Mouse (Mus musculus): ENCODE measurements around the gene Eml1. TPM values are rescaled to one million over a fixed set of nuclear protein-coding genes. Genes with fewer than 3 reads are reported as not detected.

Eml1 gene
- total RNA-seq, 2 experiments from 2014 or later: not detected

- ATAC-seq (replicated peaks; ENCODE audit: low FRiP score, poor library complexity, severe bottlenecking): no peak
These were observed 39.9 kb downstream of the Eml1 start for GRCm38 (mm10) chr12:108410416-108411208.

- ATAC-seq (replicated peaks; ENCODE audit: low FRiP score, poor library complexity, severe bottlenecking): no peak
These were observed 44.2 kb downstream of the Eml1 start for GRCm38 (mm10) chr12:108414932-108415331.

- no peak for ATAC-seq (replicated peaks; ENCODE audit: low FRiP score, poor library complexity, severe bottlenecking)
These were observed 48.8 kb downstream of the Eml1 start for GRCm38 (mm10) chr12:108419570-108419969.

GRCm38 (mm10) chr12:108421477-108421876 lies 50.7 kb downstream of the Eml1 start:
- ATAC-seq (replicated peaks; ENCODE audit: low FRiP score, poor library complexity, severe bottlenecking): no peak

- ATAC-seq (replicated peaks; ENCODE audit: low FRiP score, poor library complexity, severe bottlenecking): no peak
These were observed 51.7 kb downstream of the Eml1 start for GRCm38 (mm10) chr12:108422495-108422857.

- no peak for ATAC-seq (replicated peaks; ENCODE audit: low FRiP score, poor library complexity, severe bottlenecking)
These were observed 52.3 kb downstream of the Eml1 start for GRCm38 (mm10) chr12:108422858-108423631.

- no peak for ATAC-seq (replicated peaks; ENCODE audit: low FRiP score, poor library complexity, severe bottlenecking)
These were observed 60.2 kb downstream of the Eml1 start for GRCm38 (mm10) chr12:108430964-108431363.

GRCm38 (mm10) chr12:108431714-108432113 lies 61.0 kb downstream of the Eml1 start:
- no peak for ATAC-seq (replicated peaks; ENCODE audit: low FRiP score, poor library complexity, severe bottlenecking)

GRCm38 (mm10) chr12:108432578-108432977 lies 61.8 kb downstream of the Eml1 start:
- no peak for ATAC-seq (replicated peaks; ENCODE audit: low FRiP score, poor library complexity, severe bottlenecking)

- no peak for ATAC-seq (replicated peaks; ENCODE audit: low FRiP score, poor library complexity, severe bottlenecking)
These were observed 62.3 kb downstream of the Eml1 start for GRCm38 (mm10) chr12:108433030-108433429.

- ATAC-seq (replicated peaks; ENCODE audit: low FRiP score, poor library complexity, severe bottlenecking): no peak
These were observed 62.7 kb downstream of the Eml1 start for GRCm38 (mm10) chr12:108433498-108433897.

GRCm38 (mm10) chr12:108435444-108436015 lies 64.8 kb downstream of the Eml1 start:
- ATAC-seq (replicated peaks; ENCODE audit: low FRiP score, poor library complexity, severe bottlenecking): no peak

- ATAC-seq (replicated peaks; ENCODE audit: low FRiP score, poor library complexity, severe bottlenecking): no peak
These were observed 65.5 kb downstream of the Eml1 start for GRCm38 (mm10) chr12:108436029-108436923.

GRCm38 (mm10) chr12:108437446-108437845 lies 66.7 kb downstream of the Eml1 start:
- no peak for ATAC-seq (replicated peaks; ENCODE audit: low FRiP score, poor library complexity, severe bottlenecking)

- ATAC-seq (replicated peaks; ENCODE audit: low FRiP score, poor library complexity, severe bottlenecking): no peak
These were observed 72.5 kb downstream of the Eml1 start for GRCm38 (mm10) chr12:108443271-108443670.

- no peak for ATAC-seq (replicated peaks; ENCODE audit: low FRiP score, poor library complexity, severe bottlenecking)
These were observed 73.0 kb downstream of the Eml1 start for GRCm38 (mm10) chr12:108443708-108444107.

- ATAC-seq (replicated peaks; ENCODE audit: low FRiP score, poor library complexity, severe bottlenecking): no peak
These were observed 73.7 kb downstream of the Eml1 start for GRCm38 (mm10) chr12:108444166-108445115.

- ATAC-seq (replicated peaks; ENCODE audit: low FRiP score, poor library complexity, severe bottlenecking): no peak
These were observed 76.0 kb downstream of the Eml1 start for GRCm38 (mm10) chr12:108446721-108447120.

GRCm38 (mm10) chr12:108448396-108448795 lies 77.6 kb downstream of the Eml1 start:
- ATAC-seq (replicated peaks; ENCODE audit: low FRiP score, poor library complexity, severe bottlenecking): no peak

Data from erythroblast, adult 5-6 weeks (primary cell).